Mouse (Mus musculus): ENCODE measurements around the gene Abracl. TPM values are rescaled to one million over a fixed set of nuclear protein-coding genes. Genes with fewer than 3 reads are reported as not detected.

The Abracl gene
- total RNA-seq (2021) (10 to 100 TPM; 25.3 to 27.0 TPM), polyA plus RNA-seq (2012; rRNA removed) (13.9 and 20.7 TPM in 2 replicates)
- long read RNA-seq, transcript Abracl-201 (3 exons, 846 nt): major isoform, 5 of 5 reads
- long read RNA-seq, partial matches to known transcripts: 0 of 5 reads
- long read RNA-seq, other reads (novel, unspliced or antisense): 0 of 5 reads

GRCm38 (mm10) chr10:18022741-18023347 lies at the start of gene Abracl:
Gene Abracl (minus strand): TSS chr10:18023288.
- no peaks in the 10 kb centered on the region for H3K36me3 ChIP-seq (ENCODE audit: control insufficient read depth, insufficient read depth, low read length)
- H3K27me3 ChIP-seq (ENCODE audit: control insufficient read depth, insufficient read depth, low read length): no peaks in the 10 kb centered on the region
- H3K79me2 ChIP-seq (replicated peaks; ENCODE audit: control insufficient read depth, insufficient read depth, low read length): 0 out of 2 replicates have a peak, but pooled peaks cover 1% of the 10 kb centered on the region
- peak within 1 kb of the TSS; percentile 83 for H3K27ac ChIP-seq
- peak; percentile 75 to 82 for DNase-seq
- H3K9ac ChIP-seq (ENCODE audit: low read depth, low read length): peak within 1 kb of the TSS; percentile 79
- peak; percentile 75 for TF ChIP-seq POLR2A (IDR thresholded peaks at IDR 0.05; ENCODE audit: insufficient read depth, low read depth, low read length)
- no peak for TF ChIP-seq EP300 (IDR thresholded peaks at IDR 0.05; ENCODE audit: insufficient read depth, low read depth, low read length)
- peak; percentile 49 for TF ChIP-seq CTCF (IDR thresholded peaks at IDR 0.05)
- H3K4me1 ChIP-seq (ENCODE audit: control insufficient read depth, insufficient read depth, low read length): no peaks in the 10 kb centered on the region; the same call in 1 of the 2 replicates
- peak within 1 kb of the TSS; percentile 71 for H3K4me3 ChIP-seq
- WGBS: 1% methylated on average over 37 of the region's 37 CpGs
- intact Hi-C loops (cut with DNase I): loop anchor here (1.0 to 10.0 kb wide), 3 partner anchors 33 to 288 kb away; partner anchors contain the start of gene Heca

GRCm38 (mm10) chr10:18072871-18073270 lies 49.8 kb upstream of the Abracl start:
- Histone ChIP-seq H3K27ac (no peak overlapping the region), H3K4me3 (no peak overlapping the region), H3K36me3 (ENCODE audit: control insufficient read depth, insufficient read depth, low read length) (peaks cover 4% of the 10 kb centered on the region), H3K9ac (ENCODE audit: low read depth, low read length) (no peak overlapping the region), H3K4me1 (ENCODE audit: control insufficient read depth, insufficient read depth, low read length) (peaks cover 14% of the 10 kb centered on the region), H3K79me2 (replicated peaks; ENCODE audit: control insufficient read depth, insufficient read depth, low read length) (no peaks in the 10 kb centered on the region), H3K27me3 (ENCODE audit: control insufficient read depth, insufficient read depth, low read length) (no peaks in the 10 kb centered on the region)
- no peak for DNase-seq
- intact Hi-C loops (cut with DNase I): no loop called here
- TF ChIP-seq CTCF (IDR thresholded peaks at IDR 0.05) (no peak), EP300 (IDR thresholded peaks at IDR 0.05; ENCODE audit: insufficient read depth, low read depth, low read length) (no peak), POLR2A (IDR thresholded peaks at IDR 0.05; ENCODE audit: insufficient read depth, low read depth, low read length) (no peak)
- WGBS: 34% methylated on average over 3 of the region's 3 CpGs

GRCm38 (mm10) chr10:18070616-18071015 lies 47.5 kb upstream of the Abracl start:
- no peak overlapping the region for H3K27ac ChIP-seq
- H3K79me2 ChIP-seq (replicated peaks; ENCODE audit: control insufficient read depth, insufficient read depth, low read length): peaks cover 6% of the 10 kb centered on the region
- TF ChIP-seq POLR2A (IDR thresholded peaks at IDR 0.05; ENCODE audit: insufficient read depth, low read depth, low read length): no peak
- no peak for TF ChIP-seq CTCF (IDR thresholded peaks at IDR 0.05)
- no peak for TF ChIP-seq EP300 (IDR thresholded peaks at IDR 0.05; ENCODE audit: insufficient read depth, low read depth, low read length)
- H3K27me3 ChIP-seq (ENCODE audit: control insufficient read depth, insufficient read depth, low read length): no peaks in the 10 kb centered on the region
- H3K9ac ChIP-seq (ENCODE audit: low read depth, low read length): no peak overlapping the region
- intact Hi-C loops (cut with DNase I): no loop called here
- peaks cover 16% of the 10 kb centered on the region for H3K4me1 ChIP-seq (ENCODE audit: control insufficient read depth, insufficient read depth, low read length)
- H3K4me3 ChIP-seq: no peak overlapping the region
- DNase-seq: no peak
- peaks cover 4% of the 10 kb centered on the region for H3K36me3 ChIP-seq (ENCODE audit: control insufficient read depth, insufficient read depth, low read length)
- 32% methylated on average over 2 of the region's 2 CpGs for WGBS

GRCm38 (mm10) chr10:18070144-18070543 lies 47.1 kb upstream of the Abracl start:
- TF ChIP-seq CTCF (IDR thresholded peaks at IDR 0.05) (no peak), POLR2A (IDR thresholded peaks at IDR 0.05; ENCODE audit: insufficient read depth, low read depth, low read length) (no peak), EP300 (IDR thresholded peaks at IDR 0.05; ENCODE audit: insufficient read depth, low read depth, low read length) (no peak)
- peak in 1 of 2 experiments; percentile 33 for DNase-seq
- Histone ChIP-seq H3K27me3 (ENCODE audit: control insufficient read depth, insufficient read depth, low read length) (no peaks in the 10 kb centered on the region), H3K4me3 (no peak overlapping the region), H3K36me3 (ENCODE audit: control insufficient read depth, insufficient read depth, low read length) (peaks cover 4% of the 10 kb centered on the region), H3K4me1 (ENCODE audit: control insufficient read depth, insufficient read depth, low read length) (peaks cover 15% of the 10 kb centered on the region), H3K9ac (ENCODE audit: low read depth, low read length) (0 out of 2 replicates have a peak overlapping the region, but pooled peaks have one; percentile 29), H3K27ac (no peak overlapping the region), H3K79me2 (replicated peaks; ENCODE audit: control insufficient read depth, insufficient read depth, low read length) (peaks cover 6% of the 10 kb centered on the region)
- intact Hi-C loops (cut with DNase I): no loop called here
- 32% methylated on average over 3 of the region's 3 CpGs for WGBS

- DNase-seq: no peak
- Histone ChIP-seq H3K27me3 (ENCODE audit: control insufficient read depth, insufficient read depth, low read length) (no peaks in the 10 kb centered on the region), H3K79me2 (replicated peaks; ENCODE audit: control insufficient read depth, insufficient read depth, low read length) (peaks cover 6% of the 10 kb centered on the region), H3K36me3 (ENCODE audit: control insufficient read depth, insufficient read depth, low read length) (peaks cover 4% of the 10 kb centered on the region), H3K27ac (no peak overlapping the region), H3K9ac (ENCODE audit: low read depth, low read length) (no peak overlapping the region), H3K4me1 (ENCODE audit: control insufficient read depth, insufficient read depth, low read length) (peaks cover 13% of the 10 kb centered on the region), H3K4me3 (no peak overlapping the region)
- intact Hi-C loops (cut with DNase I): no loop called here
- TF ChIP-seq EP300 (IDR thresholded peaks at IDR 0.05; ENCODE audit: insufficient read depth, low read depth, low read length): no peak
- TF ChIP-seq POLR2A (IDR thresholded peaks at IDR 0.05; ENCODE audit: insufficient read depth, low read depth, low read length): no peak
- TF ChIP-seq CTCF (IDR thresholded peaks at IDR 0.05): no peak
- WGBS: 53% methylated on average over 2 of the region's 2 CpGs
Measured at GRCm38 (mm10) chr10:18069576-18069975, 46.5 kb upstream of the Abracl start.

- intact Hi-C loops (cut with DNase I): no loop called here
- H3K27me3 ChIP-seq (ENCODE audit: control insufficient read depth, insufficient read depth, low read length): no peaks in the 10 kb centered on the region
- H3K36me3 ChIP-seq (ENCODE audit: control insufficient read depth, insufficient read depth, low read length): peaks cover 4% of the 10 kb centered on the region
- no peak overlapping the region for H3K9ac ChIP-seq (ENCODE audit: low read depth, low read length)
- H3K79me2 ChIP-seq (replicated peaks; ENCODE audit: control insufficient read depth, insufficient read depth, low read length): peaks cover 6% of the 10 kb centered on the region
- no peak overlapping the region for H3K27ac ChIP-seq
- WGBS: 69% methylated on average over 2 of the region's 2 CpGs
- H3K4me1 ChIP-seq (ENCODE audit: control insufficient read depth, insufficient read depth, low read length): peaks cover 13% of the 10 kb centered on the region
- no peak for DNase-seq
- no peak overlapping the region for H3K4me3 ChIP-seq
- TF ChIP-seq CTCF (IDR thresholded peaks at IDR 0.05) (no peak), POLR2A (IDR thresholded peaks at IDR 0.05; ENCODE audit: insufficient read depth, low read depth, low read length) (no peak), EP300 (IDR thresholded peaks at IDR 0.05; ENCODE audit: insufficient read depth, low read depth, low read length) (no peak)
Measured at GRCm38 (mm10) chr10:18068880-18069279, 45.8 kb upstream of the Abracl start.

Data from heart, adult 2 months (tissue).